Mouse (Mus musculus) c-Kit-positive CD71-negative TER-119-negative erythroid progenitor cells, embryonic 14.5 days (primary cell): ENCODE results near the gene Pnp.
"Not testable (repeated sequence)": the region's sequence is repeated elsewhere in the genome, so short reads cannot be mapped to it uniquely, and the experiment has no call there.

Experiments used
- DNase-seq: peaks from one replicate; pipeline ENCODE4 v3.0.0-alpha.2; 2013; ENCODE audit warnings: low read depth

The Pnp gene

DNA sequence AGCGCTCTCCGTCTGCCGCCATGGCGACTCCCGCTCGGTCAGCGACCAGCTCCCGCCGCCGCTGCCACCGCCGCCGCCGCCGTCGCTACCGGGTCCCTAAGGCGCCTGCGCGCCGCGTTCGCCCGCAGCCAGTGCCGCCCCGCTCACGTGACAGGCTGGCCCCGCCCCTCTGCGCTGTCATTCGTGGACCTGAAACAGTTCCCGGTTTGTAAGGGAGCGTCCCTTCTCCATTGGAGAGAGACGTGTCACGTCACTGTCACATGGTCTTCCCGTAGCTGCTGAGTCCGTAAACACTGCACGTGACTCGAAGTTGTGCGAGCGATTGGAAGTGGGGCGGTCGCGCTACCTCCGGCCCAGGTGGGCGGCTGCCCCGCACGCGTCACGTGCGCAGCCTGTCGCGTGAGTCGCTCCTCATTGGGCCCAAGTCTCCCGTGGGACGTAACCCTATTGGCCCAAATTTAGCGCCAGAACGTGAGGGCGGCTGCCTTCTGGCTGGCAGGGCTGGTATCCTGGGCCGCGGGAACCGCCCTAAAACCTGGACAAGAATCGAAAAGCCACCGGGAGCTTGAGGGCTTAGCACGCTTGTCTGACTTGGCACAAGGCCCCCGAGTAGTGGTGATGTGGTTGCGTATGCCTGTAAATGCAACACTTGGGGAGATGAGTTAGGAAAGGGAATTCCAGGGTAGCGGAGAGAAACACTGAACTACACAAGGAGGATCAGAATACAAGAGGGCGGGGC lies at the start of gene Pnp, which contains the start of gene Pip4p1:
TSS of gene Pnp (plus strand) at position 329 of the 739 bp plus-strand sequence.
TSS of gene Pip4p1 (minus strand) at position 103 of the 739 bp plus-strand sequence.
- DNase-seq = peak; percentile 96

DNA sequence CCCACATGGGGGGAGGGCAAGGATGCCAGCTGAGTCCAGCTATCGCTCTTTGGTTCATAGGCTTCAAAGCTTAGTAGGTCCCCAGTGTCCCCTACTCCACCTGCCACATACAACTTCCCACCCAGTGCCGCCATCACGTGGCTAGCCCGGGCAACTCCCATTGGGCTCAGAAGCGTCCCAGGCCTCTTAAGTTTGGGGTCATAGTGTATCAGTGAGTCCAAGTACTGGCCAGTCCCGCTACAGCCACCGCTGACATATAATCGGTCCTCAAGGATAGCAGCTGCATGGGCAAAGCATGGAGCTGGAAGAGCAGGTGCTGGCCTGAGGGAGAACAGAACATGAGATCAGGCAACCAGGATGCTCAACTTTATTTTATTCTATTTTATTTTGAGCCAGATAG lies 39.3 kb upstream of the Pnp start:
- no peak for DNase-seq

DNA sequence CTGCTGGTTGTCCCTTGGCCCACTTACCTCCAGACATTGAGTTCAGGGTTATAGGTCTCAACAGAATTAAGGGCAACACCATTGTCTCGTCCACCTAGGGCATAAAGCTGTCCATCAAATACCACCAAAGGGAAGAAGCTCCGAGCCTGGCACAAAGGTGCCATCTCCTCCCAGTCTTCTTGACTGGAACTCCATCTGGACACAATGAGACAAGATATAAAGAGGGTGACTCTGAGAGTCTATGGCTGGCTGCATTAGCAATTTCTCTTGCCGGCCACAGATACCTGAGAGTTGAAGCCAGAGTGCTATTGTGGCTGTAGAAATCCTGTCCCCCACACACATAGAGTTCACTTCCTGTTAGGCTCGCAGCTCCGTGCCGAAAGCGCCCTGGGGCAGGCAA lies 38.8 kb upstream of the Pnp start:
- DNase-seq = no peak

DNA sequence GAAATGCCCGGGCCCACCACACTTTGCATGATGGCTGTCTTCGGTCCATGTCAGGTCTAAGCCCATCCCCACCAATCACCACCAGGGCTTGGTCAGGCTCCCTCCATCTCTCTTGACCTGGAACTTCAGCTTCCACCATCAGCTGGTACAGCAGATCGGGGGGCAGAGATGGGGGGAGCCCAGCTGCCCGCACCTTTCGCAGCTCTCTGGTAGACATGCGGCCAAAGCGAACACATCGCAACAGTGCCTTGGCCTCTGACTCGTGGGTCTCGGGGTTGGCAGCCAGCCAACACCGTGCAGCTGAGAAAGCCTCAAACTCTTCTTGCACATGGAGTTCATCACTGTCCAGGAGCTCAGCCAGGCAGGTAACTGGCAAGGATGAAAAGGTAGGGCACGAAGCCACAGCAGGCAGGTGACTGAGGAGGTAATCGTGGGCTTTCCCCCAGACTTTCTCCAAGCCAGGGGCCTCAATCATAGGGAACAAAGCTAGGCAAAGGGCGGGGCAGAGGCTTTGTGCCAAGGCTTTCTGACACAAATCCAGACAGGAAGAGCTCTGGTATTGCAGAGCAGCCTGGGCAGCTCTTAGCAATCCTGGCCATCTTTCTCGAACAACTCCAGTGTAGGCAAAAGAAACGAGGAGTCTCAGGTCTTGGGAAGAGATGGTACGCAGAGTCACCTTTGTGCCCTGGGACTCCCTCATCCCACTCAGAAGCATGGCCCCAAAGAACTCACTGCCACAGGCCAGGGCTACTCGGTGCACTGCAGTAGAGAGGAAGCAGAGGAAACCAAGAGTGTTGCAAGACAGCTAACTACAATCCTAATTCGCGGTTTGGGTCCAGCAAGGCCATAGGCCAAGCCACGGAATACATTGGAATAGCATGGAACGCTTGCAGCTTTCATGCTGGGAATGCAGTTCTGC lies 38.1 kb upstream of the Pnp start:
- no peak for DNase-seq

DNA sequence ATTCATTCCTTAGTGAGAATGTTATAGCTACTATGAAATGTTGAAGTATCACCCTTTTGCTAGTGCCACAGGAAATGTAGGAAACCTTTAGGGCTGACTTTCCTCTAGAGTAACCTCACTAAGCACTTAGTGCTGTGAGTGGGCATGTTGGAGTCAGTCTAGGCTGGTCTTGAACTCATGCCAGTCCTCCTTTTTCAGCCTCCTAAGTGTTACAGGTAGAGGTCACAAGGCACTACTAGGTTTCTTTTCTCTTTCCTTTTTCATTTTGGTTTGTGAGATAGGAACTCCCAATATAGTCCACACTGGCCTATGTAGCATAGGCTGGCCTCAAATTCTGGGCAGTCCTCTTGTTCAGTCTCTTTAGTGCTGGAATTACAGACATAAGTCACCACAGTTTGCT lies 35.5 kb upstream of the Pnp start:
- DNase-seq = no peak

DNA sequence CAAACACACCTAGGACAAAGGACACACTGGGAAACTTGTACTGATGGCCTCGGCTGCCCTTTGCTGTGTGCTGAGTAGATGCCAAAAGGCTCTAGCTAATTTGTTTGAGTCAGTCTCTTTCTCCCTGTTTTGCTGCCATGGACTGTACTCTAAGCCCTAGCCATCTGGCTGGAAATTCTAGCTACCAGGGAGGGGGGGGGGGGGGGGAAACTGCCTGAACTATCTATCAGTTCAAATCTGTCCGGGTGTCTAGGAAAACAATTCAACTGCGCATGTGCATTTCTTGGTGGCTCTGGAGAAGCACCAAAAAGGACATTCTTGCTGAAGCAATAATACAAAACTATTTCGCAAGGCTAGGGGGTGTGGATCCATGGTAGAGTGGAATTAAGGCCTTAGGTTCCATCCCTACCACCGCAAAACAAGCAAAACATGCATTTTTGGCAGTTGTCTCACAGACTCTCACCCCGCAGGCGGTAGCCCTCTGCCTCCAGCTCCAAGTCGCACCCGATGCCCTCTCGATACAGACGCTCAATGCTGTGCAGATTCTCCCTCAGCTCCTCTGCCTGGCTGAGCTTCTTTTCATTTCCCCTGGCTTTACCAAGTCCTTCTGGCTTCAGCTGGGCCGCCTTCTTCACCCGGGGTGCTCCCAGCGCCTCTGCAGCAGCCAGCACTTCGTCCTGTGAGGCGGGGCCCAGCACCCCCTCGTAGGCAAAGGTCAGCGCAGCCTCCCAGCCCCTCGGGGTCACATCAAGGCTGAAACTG lies 34.7 kb upstream of the Pnp start:
- DNase-seq = no peak

DNA sequence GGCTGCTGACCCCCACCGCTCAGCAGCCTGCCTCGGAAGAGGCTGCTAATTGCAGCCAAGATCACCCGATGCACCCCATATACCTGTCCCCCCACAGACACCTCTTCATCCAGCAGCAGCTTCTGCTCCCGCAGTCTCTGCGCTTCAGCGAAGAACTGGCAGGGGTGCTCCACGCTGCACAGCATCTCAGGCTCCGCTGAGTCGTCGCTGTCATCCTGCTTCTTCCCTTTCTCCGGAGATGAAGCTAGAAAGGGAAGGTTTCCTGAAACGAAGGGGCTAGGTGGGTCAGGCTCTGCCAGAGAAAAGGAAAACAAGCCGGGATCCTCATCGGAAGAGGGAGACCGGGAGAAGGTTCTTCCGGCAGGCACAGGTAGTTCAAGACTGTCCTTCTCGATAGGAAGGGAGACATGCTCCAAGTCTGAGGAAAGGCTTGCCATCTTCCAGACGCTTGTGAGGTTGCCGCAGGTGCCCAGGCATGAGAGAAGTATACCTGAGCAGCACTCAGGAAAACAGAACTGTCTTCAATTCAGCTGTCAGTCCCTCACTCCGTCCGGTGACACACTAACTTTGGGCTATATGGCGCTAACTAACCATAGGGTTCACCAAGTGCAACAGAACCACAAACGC lies 34.0 kb upstream of the Pnp start:
- DNase-seq = no peak

DNA sequence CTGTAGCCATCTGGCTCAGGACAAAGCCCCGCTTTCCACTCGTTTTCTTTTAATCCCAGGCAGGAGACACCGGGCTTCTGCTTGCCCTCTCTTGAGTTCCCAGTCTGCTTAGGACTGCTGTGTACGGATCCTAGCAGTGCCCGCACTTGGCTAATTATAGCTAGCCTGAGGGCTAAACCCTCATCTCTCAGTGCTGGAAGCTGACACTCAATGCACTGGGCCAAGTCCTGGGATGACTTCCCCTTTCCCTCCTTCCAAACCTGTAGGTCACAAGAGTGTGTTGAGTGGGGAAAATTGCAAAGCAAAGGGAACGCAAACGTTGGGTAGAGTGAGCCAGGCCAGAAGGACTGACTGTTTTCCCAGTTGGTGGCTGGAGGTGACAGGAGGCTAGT lies 33.5 kb upstream of the Pnp start, which contains the start of gene Klhl33:
TSS of gene Klhl33 (minus strand) at position 134 of the 392 bp plus-strand sequence.
- no peak for DNase-seq

DNA sequence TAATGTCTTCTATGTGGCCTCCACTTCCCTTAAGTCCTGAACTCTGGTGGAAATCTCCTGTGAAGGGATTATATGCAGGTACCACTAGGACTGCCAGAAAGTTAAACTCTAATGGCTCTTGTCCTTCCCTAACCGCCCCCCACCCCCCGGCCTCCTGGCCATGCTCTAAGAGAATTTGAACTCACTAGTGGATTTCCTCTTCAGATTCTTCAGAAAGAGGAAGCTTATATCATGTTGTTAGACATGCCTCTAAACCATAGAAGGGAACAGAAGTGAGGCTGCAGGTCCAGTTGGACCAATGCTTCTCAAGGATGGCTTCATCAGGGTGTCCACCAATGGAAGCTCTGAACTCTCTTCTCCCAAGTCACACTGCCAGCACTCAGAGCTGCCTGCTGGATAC lies 32.9 kb upstream of the Pnp start:
- DNase-seq = not testable (repeated sequence)

DNA sequence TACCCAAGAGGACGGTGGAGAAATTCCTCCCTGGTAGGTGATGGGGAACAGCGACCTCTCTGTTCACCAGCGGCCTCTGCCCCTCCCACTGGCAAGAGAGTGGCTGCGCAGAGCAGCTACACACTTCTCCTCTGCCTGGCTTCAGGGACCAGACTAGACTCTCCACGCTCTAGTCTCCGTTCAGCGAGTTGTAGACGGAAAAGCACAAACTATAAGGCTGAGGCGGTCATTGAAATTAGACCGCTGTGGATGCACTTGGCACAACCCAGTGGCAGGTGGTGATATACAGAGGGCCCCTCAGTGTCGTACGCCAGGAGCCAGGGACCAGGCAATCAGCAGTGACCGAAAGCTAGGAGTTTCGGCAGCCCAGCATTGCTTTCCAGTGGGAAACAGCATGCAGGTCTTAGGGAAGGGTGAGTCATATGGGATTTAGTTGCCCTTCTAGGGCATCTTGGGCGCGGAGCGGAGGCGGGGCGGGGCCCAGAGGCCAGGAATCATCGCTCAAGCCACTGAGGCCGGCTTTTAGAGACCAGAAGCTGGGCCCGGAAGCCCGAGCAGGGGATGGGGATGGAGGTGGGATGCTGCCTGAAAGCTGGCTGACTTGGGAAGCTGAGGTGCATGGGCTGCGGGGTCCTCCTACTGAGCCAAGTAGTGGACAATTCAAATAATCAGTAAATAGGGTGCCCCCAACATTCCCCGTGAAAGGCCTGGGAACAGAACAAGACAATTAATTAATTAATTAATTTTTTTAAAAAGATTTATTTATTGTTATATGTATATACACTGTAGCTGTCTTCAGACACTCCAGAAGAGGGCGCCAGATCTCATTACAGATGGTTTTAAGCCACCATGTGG lies 26.7 kb upstream of the Pnp start:
- DNase-seq = no peak

DNA sequence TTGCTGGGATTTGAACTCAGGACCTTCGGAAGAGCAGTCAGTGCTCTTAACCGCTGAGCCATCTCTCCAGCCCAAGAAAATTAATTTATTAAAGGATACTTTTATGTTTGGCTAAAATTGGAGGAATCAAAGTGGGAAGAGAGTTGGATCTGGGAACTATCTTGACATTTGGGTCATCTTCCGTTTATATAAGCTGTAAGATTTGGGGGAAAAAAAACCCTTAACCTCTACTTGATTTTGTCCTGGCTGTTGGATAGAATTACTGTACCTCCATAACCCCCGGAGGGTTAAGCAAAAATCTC lies 26.1 kb upstream of the Pnp start:
- no peak for DNase-seq

DNA sequence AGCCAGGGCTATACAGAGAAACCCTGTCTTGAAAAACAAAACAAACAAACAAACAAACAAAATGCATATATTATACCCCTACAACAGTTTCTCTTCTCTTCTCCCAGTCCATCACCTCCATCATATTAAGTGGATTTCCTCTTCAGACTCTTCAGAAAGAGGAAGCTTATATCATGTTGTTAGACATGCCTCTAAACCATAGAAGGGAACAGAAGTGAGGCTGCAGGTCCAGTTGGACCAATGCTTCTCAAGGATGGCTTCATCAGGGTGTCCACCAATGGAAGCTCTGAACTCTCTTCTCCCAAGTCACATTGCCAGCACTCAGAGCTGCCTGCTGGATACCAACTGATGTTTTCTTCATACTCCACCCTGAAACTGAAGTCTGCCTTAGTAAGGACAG lies 25.6 kb upstream of the Pnp start:
- DNase-seq = not testable (repeated sequence)

DNA sequence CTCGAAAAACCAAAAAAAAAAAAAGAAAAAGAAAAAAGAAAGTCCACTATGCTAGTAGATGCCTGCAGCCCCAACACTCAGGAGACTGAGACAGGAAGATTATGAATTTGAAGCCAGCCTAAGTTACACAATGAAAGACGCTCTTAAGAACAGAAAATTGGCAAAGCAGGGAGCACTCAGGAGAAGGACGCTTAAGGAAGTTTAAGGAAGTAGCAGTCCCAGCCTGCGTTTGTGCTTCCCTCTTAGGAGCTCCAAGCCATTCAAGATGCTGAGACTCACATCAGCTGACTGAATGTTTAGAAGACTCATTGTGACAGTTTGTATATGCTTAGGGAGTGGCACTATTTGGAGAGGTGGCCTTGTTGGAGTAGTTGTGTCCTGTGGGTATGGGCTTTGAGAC lies 22.8 kb upstream of the Pnp start:
- DNase-seq = no peak

DNA sequence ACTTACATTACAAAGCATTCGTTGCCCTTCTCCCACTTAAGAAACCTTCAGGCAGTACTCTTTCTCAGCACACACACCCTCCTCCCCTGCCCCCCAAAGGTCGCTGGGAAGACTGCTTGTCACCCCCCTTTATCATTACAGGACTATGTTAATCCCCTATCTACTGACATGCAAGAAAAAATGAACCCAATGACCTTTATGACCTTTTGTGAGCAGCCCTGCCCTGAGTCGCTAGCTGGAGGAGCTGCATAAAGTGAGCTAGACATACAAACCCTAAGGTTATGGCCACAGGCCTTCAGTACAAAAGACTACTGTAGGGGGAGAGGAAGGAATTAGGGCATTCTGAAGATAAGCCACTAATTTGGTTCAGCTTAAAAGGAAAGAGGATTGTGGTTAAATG lies 19.5 kb upstream of the Pnp start:
- DNase-seq = no peak

DNA sequence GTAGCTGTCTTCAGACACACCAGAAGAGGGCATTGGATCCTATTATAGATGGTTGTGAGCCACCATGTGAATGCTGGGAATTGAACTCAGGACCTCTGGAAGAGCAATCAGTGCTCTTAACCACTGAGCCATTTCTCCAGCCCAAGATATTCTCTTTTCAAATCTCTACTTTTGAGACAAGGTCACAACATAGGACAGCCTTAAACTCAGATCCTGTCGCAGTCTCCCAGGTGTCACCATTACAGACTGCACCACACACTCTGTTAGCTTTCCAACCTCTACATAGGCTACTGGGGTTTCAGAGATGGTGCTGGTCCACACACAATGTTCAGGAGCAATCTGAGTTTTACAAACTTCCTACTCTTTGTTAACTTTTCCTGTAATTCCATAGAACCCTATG lies 7.4 kb upstream of the Pnp start:
- DNase-seq = not testable (repeated sequence)

DNA sequence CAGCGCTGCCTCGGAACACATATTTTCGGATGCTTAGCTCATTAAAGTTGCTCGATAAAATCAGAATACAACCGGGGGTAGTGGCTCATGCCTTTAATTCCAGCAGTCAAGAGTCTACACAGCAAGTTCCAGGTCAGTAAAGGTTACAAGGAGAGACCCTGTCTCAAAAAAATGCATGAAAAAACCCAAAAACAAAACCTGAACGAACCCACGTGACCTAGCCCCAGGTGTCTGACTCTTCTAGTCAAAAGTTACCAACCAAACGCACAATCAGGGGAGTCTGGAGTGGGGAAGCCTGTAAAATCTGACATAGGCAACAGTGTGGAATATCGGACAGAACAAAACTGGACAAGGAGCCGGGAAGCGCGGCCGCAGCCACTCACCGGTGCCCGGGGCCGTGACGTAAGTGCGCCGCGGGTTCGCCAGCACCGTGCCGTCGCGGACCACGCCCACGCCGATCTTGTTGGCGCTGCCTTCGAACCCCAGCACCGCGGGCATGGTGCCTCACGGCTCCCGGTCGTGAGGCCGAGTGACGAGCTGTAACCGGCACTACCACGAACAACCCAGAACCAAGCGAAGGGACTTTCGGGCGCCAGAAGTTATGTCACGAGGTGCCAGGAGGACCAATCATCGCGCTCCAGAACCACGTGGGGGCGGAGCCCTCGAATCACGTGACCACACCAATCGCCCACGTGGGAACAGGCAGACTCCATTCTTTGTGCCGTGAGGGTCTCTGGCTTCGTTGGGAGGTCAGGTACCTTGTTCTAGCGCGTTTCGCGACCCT lies 6.4 kb upstream of the Pnp start, which contains the start of the genes Osgep and Apex1:
TSS of gene Osgep (minus strand) at position 613 of the 784 bp plus-strand sequence.
TSS of gene Apex1 (plus strand) at position 688 of the 784 bp plus-strand sequence.
- peak; percentile 95 for DNase-seq

DNA sequence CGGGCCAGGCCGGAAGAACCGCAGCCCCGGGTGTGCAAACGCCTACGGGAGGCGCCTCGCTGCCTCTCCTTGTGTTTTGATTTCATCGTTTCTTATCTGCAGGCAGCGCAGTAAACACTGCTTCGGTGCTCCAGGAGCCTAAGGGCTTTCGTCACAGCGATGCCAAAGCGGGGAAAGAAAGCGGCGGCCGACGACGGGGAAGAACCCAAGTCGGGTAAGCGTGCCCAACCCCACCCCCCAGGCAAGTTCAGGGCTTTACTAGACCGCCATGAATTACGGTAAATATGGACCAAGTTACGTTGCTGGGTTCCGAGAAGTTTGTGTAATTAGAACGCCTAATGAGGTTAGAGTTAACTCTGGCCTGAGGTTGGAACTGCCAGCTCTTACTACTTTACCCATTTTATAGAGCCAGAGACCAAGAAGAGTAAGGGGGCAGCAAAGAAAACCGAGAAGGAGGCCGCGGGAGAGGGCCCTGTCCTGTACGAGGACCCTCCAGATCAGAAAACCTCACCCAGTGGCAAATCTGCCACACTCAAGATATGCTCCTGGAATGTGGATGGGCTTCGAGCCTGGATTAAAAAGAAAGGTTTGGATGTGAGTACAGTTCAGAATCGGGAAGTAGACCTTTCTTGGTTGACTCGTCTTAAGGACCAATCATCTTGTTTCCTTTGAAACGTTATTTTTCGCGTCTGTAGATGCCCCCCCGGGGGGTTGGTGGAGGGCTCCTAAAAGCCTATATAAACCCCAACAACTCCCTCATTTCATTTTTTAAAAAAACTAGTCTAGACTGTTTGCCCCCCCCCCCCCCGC lies 5.6 kb upstream of the Pnp start:
- no peak for DNase-seq

DNA sequence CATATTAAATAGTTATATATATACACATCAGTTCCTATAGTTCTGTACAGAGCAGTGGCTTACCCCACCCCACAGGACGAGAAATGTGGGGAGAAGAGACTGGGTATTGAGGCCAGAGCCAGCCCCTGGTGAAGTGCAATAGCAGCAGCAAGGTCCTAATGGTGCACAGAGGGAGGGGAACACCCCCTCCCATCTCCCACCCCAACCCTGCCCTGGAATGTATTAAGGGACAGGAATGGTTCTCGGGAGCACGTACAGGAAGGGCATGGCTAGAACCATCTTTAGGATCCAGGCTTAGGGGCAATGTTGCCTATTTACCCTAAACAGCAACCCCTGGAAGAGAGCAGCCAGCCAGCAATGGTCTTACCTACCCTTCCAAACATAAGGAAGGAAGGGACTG lies 3.5 kb upstream of the Pnp start:
- no peak for DNase-seq

DNA sequence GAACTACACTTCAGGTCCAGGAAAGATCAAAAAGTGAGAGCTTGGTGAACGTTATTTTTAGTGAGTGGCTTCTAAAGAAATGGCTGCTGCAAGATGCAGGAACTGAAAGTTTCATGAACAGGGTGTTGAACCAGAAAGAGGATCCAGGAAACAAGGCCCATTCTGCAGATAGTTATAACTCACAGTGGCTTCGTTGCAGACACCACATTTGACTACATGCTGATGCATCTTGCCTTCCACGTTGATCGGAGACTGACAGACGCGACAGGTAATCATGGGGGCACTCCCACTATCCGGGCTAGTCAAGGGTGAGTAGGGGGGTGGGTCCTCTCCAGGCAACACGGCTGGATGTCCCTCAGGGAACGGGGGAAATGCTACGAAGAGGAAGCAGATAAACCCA lies 931 bp upstream of the Pnp start:
- DNase-seq = no peak
